Mouse (Mus musculus) brain, embryonic 14.5 days (tissue): ENCODE measurements at regions not wholly inside any gene's neighbourhood (a gene's known extent, or its start where the extent isn't known, plus 50 kb on each side); places are given as distances from the start of the nearest gene placed in this dataset.
"Not testable (repeated sequence)": the region's sequence is repeated elsewhere in the genome, so short reads cannot be mapped to it uniquely, and the experiment has no call there.

ENCODE experiments used
- CTCF ChIP-seq: fragments of 200-500 bp; IDR thresholded peaks from 2 replicates; pipeline ENCODE4 v1.5.1; 2012; ENCODE audit warnings: inconsistent platforms, mild to moderate bottlenecking, moderate library complexity, borderline replicate concordance; ENCODE audit not compliant: insufficient read depth, insufficient read length; ENCODE audit errors: extremely low read depth
- POLR2A ChIP-seq: fragments of 200-500 bp; IDR thresholded peaks from 2 replicates; pipeline ENCODE4 v1.6.1; 2012; ENCODE audit warnings: mild to moderate bottlenecking, inconsistent platforms, borderline replicate concordance; ENCODE audit not compliant: poor library complexity, insufficient read depth, insufficient read length, severe bottlenecking; ENCODE audit errors: extremely low read depth

DNA sequence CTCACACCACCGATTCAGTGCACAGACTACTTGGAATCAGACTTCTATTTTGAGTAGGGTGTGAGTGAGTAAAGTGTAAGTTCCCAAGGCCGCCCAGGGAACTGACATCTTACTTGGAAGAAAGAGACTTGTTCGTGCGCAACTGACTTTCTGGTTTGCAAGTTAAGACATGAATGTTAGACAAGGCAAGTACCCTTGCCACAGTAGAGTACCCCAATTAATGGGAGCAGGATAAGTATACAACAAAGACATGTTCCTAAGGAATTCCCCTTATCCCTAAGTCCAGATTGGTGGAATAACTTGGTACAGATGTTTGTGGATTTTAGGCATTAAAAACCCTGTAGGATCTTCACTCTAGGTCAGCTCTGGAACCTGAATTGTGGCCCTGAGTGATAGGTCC, 60.4 kb upstream of the Gm14496 start:
- not testable (repeated sequence) for TF ChIP-seq POLR2A, CTCF
